8 mouse cellular contexts compared by ENCODE assay signal in the genomic region with DNA sequence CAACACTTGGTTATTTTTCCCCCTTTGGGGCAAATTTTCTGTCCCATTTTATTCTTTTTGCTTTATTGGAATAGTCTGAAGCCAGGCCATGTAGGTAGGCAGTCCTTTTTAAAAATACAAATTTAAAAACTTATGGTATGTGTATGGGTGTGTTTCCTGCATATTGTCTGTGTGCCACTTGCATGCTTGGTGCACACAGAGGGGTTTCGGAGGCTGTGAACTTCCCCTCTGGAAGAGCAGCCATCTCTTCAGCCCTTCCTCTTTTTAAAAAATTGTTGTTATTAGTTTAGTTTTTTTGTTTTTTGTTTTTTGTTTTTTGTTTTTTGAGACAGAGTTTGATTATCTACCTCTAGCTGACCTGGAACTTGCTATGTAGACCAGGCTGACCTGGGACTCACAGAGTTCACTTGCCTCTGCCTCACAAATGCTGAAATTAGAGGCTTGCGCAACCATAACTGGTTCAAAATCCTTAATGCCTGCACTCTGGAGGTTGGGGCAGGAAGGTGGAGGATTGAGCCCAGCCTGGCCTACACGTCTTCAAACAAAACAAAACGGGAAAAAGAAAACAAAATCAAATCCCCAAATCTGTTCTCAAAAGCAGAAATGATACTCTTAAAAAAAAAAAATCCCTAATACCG. TPM values are rescaled to one million over a fixed set of nuclear protein-coding genes. Genes with fewer than 3 reads are reported as not detected.
A peak's percentile ranks its signal among the peaks of the same experiment; 100 is the strongest.
DNase-seq lines count a peak whose midpoint lies in the region; ATAC-seq and TF ChIP-seq lines count a peak whose summit lies in the region.

No protein-coding gene starts in this region.

- H3K36me3 ChIP-seq in hindbrain, embryonic 13.5 days, result no peaks in the 10 kb centered on the region

- no peak for TF ChIP-seq CTCF in gastrocnemius, adult 2 months (IDR thresholded peaks at IDR 0.05)
- TF ChIP-seq CTCF in bone marrow, adult 2 months (IDR thresholded peaks at IDR 0.05; ENCODE audit: control insufficient read depth, insufficient read depth, low read length), result no peak

- no peak for DNase-seq in gastrocnemius, adult 2 months
- no peak for DNase-seq in gastrocnemius, postnatal 36 days
- no peak for DNase-seq in spleen, postnatal 10 days (ENCODE audit: low spot score in 2 of 2)
- DNase-seq in embryo, embryonic 10 days (ENCODE audit: low spot score), result no peak
- DNase-seq in gastrocnemius, postnatal 4 days (ENCODE audit: low spot score in 2 of 2), result no peak

- H3K9ac ChIP-seq in hindbrain, embryonic 13.5 days, result peak overlapping the region; percentile 73; the same call in 1 of the 2 replicates

- no peaks in the 10 kb centered on the region; the same call in 1 of the 2 replicates for H3K4me1 ChIP-seq in bone marrow, adult 2 months (ENCODE audit: control insufficient read depth, insufficient read depth, low read length)
- H3K4me1 ChIP-seq in hindbrain, embryonic 13.5 days (replicated peaks), result peaks cover 14% of the 10 kb centered on the region

- H3K4me2 ChIP-seq in hindbrain, embryonic 13.5 days, result peak overlapping the region; percentile 88

- peaks cover 17% of the 10 kb centered on the region for H3K27me3 ChIP-seq in hindbrain, embryonic 13.5 days

- H3K9me3 ChIP-seq in hindbrain, embryonic 13.5 days, result no peaks in the 10 kb centered on the region

- no peak for TF ChIP-seq POLR2A in bone marrow, adult 2 months (IDR thresholded peaks at IDR 0.05; ENCODE audit: borderline replicate concordance, control insufficient read depth, low read depth, low read length)

- peak overlapping the region; percentile 78 for H3K4me3 ChIP-seq in gastrocnemius, adult 2 months
- H3K4me3 ChIP-seq in bone marrow, adult 2 months (replicated peaks; ENCODE audit: control insufficient read depth, low read depth, low read length), result peak overlapping the region; percentile 67
- H3K4me3 ChIP-seq in hindbrain, embryonic 13.5 days, result peak overlapping the region; percentile 44

- peak overlapping the region; percentile 97 for H3K27ac ChIP-seq in gastrocnemius, adult 2 months
- peak overlapping the region; percentile 60; the same call in 1 of the 2 replicates for H3K27ac ChIP-seq in bone marrow, adult 2 months (ENCODE audit: control insufficient read depth, insufficient read depth, low read depth, low read length, poor library complexity)
- no peak overlapping the region for H3K27ac ChIP-seq in hindbrain, embryonic 13.5 days

- 19% methylated on average over 5 of the region's 5 CpGs for WGBS in bone marrow, adult 2 months
- 42% methylated on average over 5 of the region's 5 CpGs for WGBS in hindbrain, embryonic 13.5 days

- intact Hi-C loops in gastrocnemius, adult 2 months (cut with DNase I), result loop anchor here (5.0 to 10.0 kb wide), 2 partner anchors 48 to 50 kb away; partner anchors contain the start of gene Ttll4
- intact Hi-C loops in gastrocnemius, postnatal 36 days (cut with DNase I), result loop anchor here (5.0 kb wide), 1 partner anchor 45 kb away; no protein-coding TSS in a partner anchor

- ATAC-seq in hindbrain, embryonic 13.5 days (ENCODE audit: low FRiP score), result no peak
- peak; percentile 60 for ATAC-seq in megakaryocyte progenitor cell, adult 5-6 weeks (replicated peaks; ENCODE audit: poor library complexity)

RNA-seq across cellular contexts. Expression of gene Cyp27a1, which starts 0.8 kb away (rescaled TPM):
- 10 to 100 TPM; 37.7 to 75.4 TPM for total RNA-seq in gastrocnemius, adult 2 months (2021)
- 10 to 100 TPM; 41.0 to 44.1 TPM for total RNA-seq in gastrocnemius, postnatal 36 days (2021)
- polyA plus RNA-seq in bone marrow, adult 2 months (2011; ENCODE audit: insufficient read depth, insufficient read length, low replicate concordance, missing spikeins), result 9.2 and 16.4 TPM in 2 replicates
- 2.1 TPM in 2 replicates for polyA plus RNA-seq in hindbrain, embryonic 13.5 days (2015; fragmentation: Nextera tagmentation; extraction: Ambion mirVana)
- 2.4 and 10.6 TPM in 2 replicates for total RNA-seq in megakaryocyte progenitor cell, adult 5-6 weeks (2015)
- 4.5 and 5.2 TPM in 2 replicates for total RNA-seq in megakaryocyte progenitor cell, adult 5-6 weeks (2017)
- 1 to 10 TPM; 6.5 to 6.7 TPM for total RNA-seq in gastrocnemius, postnatal 4 days (2021)

RNA-seq across cellular contexts. Expression of gene Prkag3, which starts 36.4 kb away (rescaled TPM):
- 100 to 1,000 TPM in 1 of 2 experiments, 10 to 100 TPM in 1; 61.6 to 111 TPM for total RNA-seq in gastrocnemius, adult 2 months (2021)
- total RNA-seq in gastrocnemius, postnatal 36 days (2021), result 10 to 100 TPM; 63.9 to 90.3 TPM
- polyA plus RNA-seq in bone marrow, adult 2 months (2011; ENCODE audit: insufficient read depth, insufficient read length, low replicate concordance, missing spikeins), result 0.52 TPM in 1 of 2 replicates, not detected in the other
- polyA plus RNA-seq in hindbrain, embryonic 13.5 days (2015; fragmentation: Nextera tagmentation; extraction: Ambion mirVana), result 0.16 and 0.21 TPM in 2 replicates
- not detected in 2 replicates for total RNA-seq in megakaryocyte progenitor cell, adult 5-6 weeks (2015)
- not detected in 2 replicates for total RNA-seq in megakaryocyte progenitor cell, adult 5-6 weeks (2017)
- 10 to 100 TPM; 26.1 to 29.4 TPM for total RNA-seq in gastrocnemius, postnatal 4 days (2021)

RNA-seq across cellular contexts. Expression of gene Ttll4, which starts 51.0 kb away (rescaled TPM):
- total RNA-seq in gastrocnemius, adult 2 months (2021), result 10 to 100 TPM; 11.7 to 19.7 TPM
- total RNA-seq in gastrocnemius, postnatal 36 days (2021), result 10 to 100 TPM; 11.3 to 14.3 TPM
- 12.2 and 28.2 TPM in 2 replicates for polyA plus RNA-seq in bone marrow, adult 2 months (2011; ENCODE audit: insufficient read depth, insufficient read length, low replicate concordance, missing spikeins)
- polyA plus RNA-seq in hindbrain, embryonic 13.5 days (2015; fragmentation: Nextera tagmentation; extraction: Ambion mirVana), result 11.9 and 13.3 TPM in 2 replicates
- total RNA-seq in megakaryocyte progenitor cell, adult 5-6 weeks (2015), result 16.6 and 27.2 TPM in 2 replicates
- 19.6 and 21.9 TPM in 2 replicates for total RNA-seq in megakaryocyte progenitor cell, adult 5-6 weeks (2017)
- 10 to 100 TPM; 19.5 to 20.5 TPM for total RNA-seq in gastrocnemius, postnatal 4 days (2021)

RNA-seq across cellular contexts. Expression of gene Wnt6, which starts 59.1 kb away (rescaled TPM):
- under 1 TPM; 0.39 to 0.77 TPM for total RNA-seq in gastrocnemius, adult 2 months (2021)
- total RNA-seq in gastrocnemius, postnatal 36 days (2021), result under 1 TPM; 0.20 to 0.32 TPM
- not detected in 2 replicates for polyA plus RNA-seq in bone marrow, adult 2 months (2011; ENCODE audit: insufficient read depth, insufficient read length, low replicate concordance, missing spikeins)
- polyA plus RNA-seq in hindbrain, embryonic 13.5 days (2015; fragmentation: Nextera tagmentation; extraction: Ambion mirVana), result 3.6 and 4.5 TPM in 2 replicates
- 0.07 and 0.17 TPM in 2 replicates for total RNA-seq in megakaryocyte progenitor cell, adult 5-6 weeks (2015)
- 0.74 TPM in 1 of 2 replicates, not detected in the other for total RNA-seq in megakaryocyte progenitor cell, adult 5-6 weeks (2017)
- 1 to 10 TPM; 1.1 to 1.8 TPM for total RNA-seq in gastrocnemius, postnatal 4 days (2021)

Comparison
In these comparisons a context has a peak if more than half of its experiments do, and no peak if none do; other contexts are left out.
1. RNA of gene Prkag3, which starts 36.4 kb away (total RNA-seq): 61.6 to 111 TPM in gastrocnemius, adult 2 months, 63.9 to 90.3 TPM in gastrocnemius, postnatal 36 days and 26.1 to 29.4 TPM in gastrocnemius, postnatal 4 days; not detected in megakaryocyte progenitor cell, adult 5-6 weeks; every median in the first group is over 10 times any median in the second.
2. Peak in every context shown above with its lines, with median percentiles within 50 percentile points of each other: H3K4me3 ChIP-seq.